Comparison of ENCODE assay signal across 25 mouse cellular contexts in the genomic region with DNA sequence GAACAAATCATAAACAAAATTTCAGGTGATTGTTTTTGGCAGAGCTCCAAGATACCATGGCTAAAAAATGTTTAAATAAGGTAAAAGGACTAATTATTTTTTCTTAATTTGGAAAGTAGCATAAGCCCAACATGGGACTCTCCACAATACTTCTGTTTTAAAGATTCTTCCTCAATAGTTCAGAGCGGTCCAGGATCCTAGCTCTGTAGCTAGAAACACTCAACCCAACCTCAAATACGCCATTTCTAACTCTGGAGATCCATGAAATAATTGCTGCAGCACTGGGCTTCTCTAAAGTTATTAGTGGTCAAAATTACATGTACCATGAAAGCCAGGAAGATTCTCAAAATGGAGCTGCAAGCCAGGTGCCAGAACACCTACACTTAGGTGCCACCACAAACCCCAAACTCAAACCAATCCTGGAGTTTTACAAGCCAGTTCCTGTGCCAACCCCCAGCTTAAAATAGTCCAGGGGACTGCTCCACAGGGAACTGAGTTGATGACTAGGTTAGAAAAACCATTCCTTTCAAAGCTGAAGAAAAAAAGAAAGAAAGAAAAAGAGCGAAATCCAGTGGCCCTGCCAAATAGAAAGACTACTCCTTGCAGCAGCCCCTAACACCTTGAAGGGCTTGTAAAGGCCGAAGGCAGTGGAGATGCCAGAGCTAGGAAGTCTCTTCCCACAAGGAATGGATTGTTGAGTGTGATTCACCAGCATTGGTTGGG.
A peak's percentile ranks its signal among the peaks of the same experiment; 100 is the strongest.
DNase-seq lines count a peak whose midpoint lies in the region; ATAC-seq lines count a peak whose summit lies in the region.
"Had no signal": no experiment of that assay in that cellular context is flagged by ENCODE, and none has a peak within 500 bp of the region (broad histone marks: within the 10 kb centered on the region; RNA-seq: fewer than 3 reads in every experiment).

No protein-coding gene starts in this region.

- no peaks in the 10 kb centered on the region for H3K27me3 ChIP-seq in limb, embryonic 10.5 days (ENCODE audit: low read depth, poor library complexity, severe bottlenecking)
- H3K27me3 ChIP-seq in limb, embryonic 13.5 days = no peaks in the 10 kb centered on the region
- H3K27me3 ChIP-seq: embryonic facial prominence, embryonic 12.5 days; embryonic facial prominence, embryonic 15.5 days; heart, embryonic 13.5 days had no signal

- 97% methylated on average over 4 of the region's 4 CpGs for WGBS in limb, embryonic 10.5 days
- WGBS in limb, embryonic 13.5 days = 43% methylated on average over 4 of the region's 4 CpGs

- DNase-seq in kidney, adult 18-20 months = peak; percentile 14
- DNase-seq in kidney, adult 9 months = no peak
- DNase-seq in limb, embryonic 10.5 days (ENCODE audit: low spot score) = no peak
- DNase-seq in ovary, postnatal 10 days (ENCODE audit: low spot score) = no peak
- no peak for DNase-seq in B cell, adult 2 months
- DNase-seq: adrenal gland, adult 2 months; adrenal gland, postnatal 14 days; cerebellum, adult 11 months; cerebellum, adult 2 months; cerebellum, adult 9-11 months; cerebellum, postnatal 25 days; forebrain, postnatal 0 days; gastrocnemius, adult 2 months; gastrocnemius, postnatal 14 days; heart, adult 18-20 months; heart, postnatal 14 days; heart, postnatal 4 days had no signal

- ATAC-seq in limb, embryonic 13.5 days (ENCODE audit: low FRiP score, low read depth) = peak; percentile 86
- ATAC-seq: CD4-positive, CD25-positive, alpha-beta regulatory T cell, adult 4 months; forebrain, embryonic 14.5 days; forebrain, postnatal 0 days; hindbrain, postnatal 0 days had no signal

- no peaks in the 10 kb centered on the region for H3K9me3 ChIP-seq in limb, embryonic 10.5 days (replicated peaks)
- H3K9me3 ChIP-seq in limb, embryonic 13.5 days = no peaks in the 10 kb centered on the region
- H3K9me3 ChIP-seq: embryonic facial prominence, embryonic 12.5 days; embryonic facial prominence, embryonic 15.5 days; heart, embryonic 13.5 days had no signal

- peak overlapping the region; percentile 20; the same call in 1 of the 2 replicates for H3K27ac ChIP-seq in limb, embryonic 10.5 days
- H3K27ac ChIP-seq in limb, embryonic 13.5 days = peak overlapping the region; percentile 82
- H3K27ac ChIP-seq: embryonic facial prominence, embryonic 12.5 days; embryonic facial prominence, embryonic 15.5 days; gastrocnemius, adult 2 months; heart, embryonic 13.5 days; hindbrain, embryonic 14.5 days; hindbrain, postnatal 0 days had no signal

- peaks cover 10% of the 10 kb centered on the region for H3K4me1 ChIP-seq in limb, embryonic 10.5 days
- H3K4me1 ChIP-seq in limb, embryonic 13.5 days = peaks cover 24% of the 10 kb centered on the region
- H3K4me1 ChIP-seq: embryonic facial prominence, embryonic 12.5 days; embryonic facial prominence, embryonic 15.5 days; heart, embryonic 13.5 days had no signal

- H3K4me2 ChIP-seq in limb, embryonic 13.5 days (replicated peaks) = peak overlapping the region; percentile 27
- H3K4me2 ChIP-seq: embryonic facial prominence, embryonic 12.5 days; embryonic facial prominence, embryonic 15.5 days; heart, embryonic 13.5 days; hindbrain, embryonic 14.5 days had no signal

- H3K36me3 ChIP-seq in limb, embryonic 10.5 days = peaks cover 37% of the 10 kb centered on the region
- H3K36me3 ChIP-seq in limb, embryonic 13.5 days = no peaks in the 10 kb centered on the region; the same call in 1 of the 2 replicates
- H3K36me3 ChIP-seq: embryonic facial prominence, embryonic 12.5 days; embryonic facial prominence, embryonic 15.5 days; heart, embryonic 13.5 days had no signal

- no peak overlapping the region for H3K4me3 ChIP-seq in limb, embryonic 10.5 days
- no peak overlapping the region for H3K4me3 ChIP-seq in limb, embryonic 13.5 days
- H3K4me3 ChIP-seq: embryonic facial prominence, embryonic 12.5 days; embryonic facial prominence, embryonic 15.5 days; gastrocnemius, adult 2 months; heart, embryonic 13.5 days had no signal

- H3K9ac ChIP-seq in limb, embryonic 13.5 days = no peak overlapping the region
- H3K9ac ChIP-seq: embryonic facial prominence, embryonic 12.5 days; embryonic facial prominence, embryonic 15.5 days; forebrain, postnatal 0 days; heart, embryonic 13.5 days; hindbrain, embryonic 14.5 days had no signal
